Mouse (Mus musculus) embryonic fibroblast, embryonic 13.5 days (primary cell): ENCODE measurements around the gene Pum3.

Experiments
- CTCF ChIP-seq: IDR thresholded peaks from 2 replicates; pipeline ENCODE4 v1.5.1; 2011; ENCODE audit warnings: mild to moderate bottlenecking, control low read depth, low read length, moderate library complexity, borderline replicate concordance; ENCODE audit not compliant: insufficient read depth
- POLR2A ChIP-seq: IDR thresholded peaks from 2 replicates; pipeline ENCODE4 v1.6.1; 2011; ENCODE audit warnings: low read depth, mild to moderate bottlenecking, control low read depth, low read length, moderate library complexity

- TF ChIP-seq CTCF (no peak), POLR2A (peak; percentile 99)
Observed at GRCm38 (mm10) chr19:27429745-27430251, at the start of gene Pum3.
